Mouse (Mus musculus): Measurements from ENCODE around the gene Pdlim4. TPM values are rescaled to one million over a fixed set of nuclear protein-coding genes. Genes with fewer than 3 reads are reported as not detected.

The Pdlim4 gene
- total RNA-seq (2023), result 10 to 100 TPM; 19.3 to 28.6 TPM

DNA sequence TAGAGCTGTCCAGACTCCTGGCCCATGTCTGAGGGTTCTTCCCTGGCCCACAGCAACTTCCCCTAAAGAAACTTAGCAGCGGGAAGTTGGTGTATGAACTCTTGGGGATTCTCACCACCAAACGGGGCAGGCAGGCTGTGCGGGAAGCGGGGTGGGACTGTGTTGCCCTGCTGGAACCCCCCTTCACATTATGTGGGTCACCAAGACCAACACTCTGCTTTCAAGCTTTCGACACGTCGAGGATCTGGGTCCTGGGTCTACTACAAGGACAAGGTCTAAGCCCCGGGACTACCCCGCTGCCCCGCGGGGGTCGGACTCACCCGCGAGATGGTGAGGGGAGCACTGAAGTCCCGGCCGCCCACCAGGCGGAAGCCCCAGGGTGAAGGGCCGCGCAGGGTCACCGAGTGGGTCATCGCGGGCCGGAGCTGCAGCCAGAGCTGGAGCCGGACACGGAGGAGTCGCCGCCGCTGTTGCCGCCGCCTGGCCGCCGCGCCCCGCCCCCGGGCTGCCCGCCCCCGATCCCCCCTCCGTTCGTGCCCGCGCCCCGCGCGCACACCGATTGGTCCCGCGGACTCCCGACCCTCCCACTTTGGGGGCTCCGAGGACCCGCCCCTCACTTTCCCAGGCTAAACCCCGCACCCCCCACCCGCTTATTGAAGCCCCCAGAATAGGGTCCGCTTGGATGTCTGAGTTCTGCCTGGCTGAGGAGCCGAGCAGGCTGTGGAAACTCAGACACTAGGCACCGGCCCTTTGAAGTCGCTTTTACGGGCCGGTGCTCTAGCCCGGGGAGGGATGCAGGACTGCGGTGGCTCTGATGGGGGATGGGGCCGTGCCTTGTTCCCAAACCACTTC lies at the start of gene Pdlim4:
TSS of gene Pdlim4 (minus strand) at position 495 of the 852 bp plus-strand sequence.

DNA sequence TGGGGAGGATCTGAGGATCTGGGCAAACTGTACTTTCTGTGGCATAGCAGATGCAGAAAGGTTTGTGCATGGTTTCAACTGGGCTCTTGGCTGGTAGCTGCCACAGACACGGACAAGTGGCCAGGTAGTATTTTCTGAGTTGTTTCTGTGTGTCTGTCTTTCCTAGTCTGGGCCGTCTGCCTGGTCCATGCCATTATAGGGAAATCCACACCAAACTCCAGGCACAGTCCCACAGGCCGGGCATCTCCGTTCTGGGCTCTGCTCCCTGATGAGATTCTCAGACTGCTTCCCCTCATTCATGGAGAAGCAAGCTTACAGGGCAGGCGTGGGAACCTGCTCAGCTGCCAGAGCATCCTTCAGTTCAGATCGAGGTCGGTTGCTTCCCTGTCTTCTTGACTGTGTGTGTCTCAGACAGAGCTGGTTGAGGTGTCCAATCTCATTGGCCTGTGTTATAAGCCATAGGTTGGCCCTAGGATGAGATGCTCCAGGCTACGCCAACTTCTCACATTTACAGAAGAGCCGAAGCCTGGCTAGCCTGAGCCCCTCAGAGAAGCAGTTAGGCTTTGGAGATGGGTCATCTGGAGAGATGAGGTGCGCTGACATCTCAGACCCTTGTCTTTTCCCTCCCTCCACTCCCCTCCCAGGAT lies 31.4 kb upstream of the Pdlim4 start, which contains the start of gene P4ha2:
TSS of gene P4ha2 (plus strand) at position 51 of the 647 bp plus-strand sequence.

DNA sequence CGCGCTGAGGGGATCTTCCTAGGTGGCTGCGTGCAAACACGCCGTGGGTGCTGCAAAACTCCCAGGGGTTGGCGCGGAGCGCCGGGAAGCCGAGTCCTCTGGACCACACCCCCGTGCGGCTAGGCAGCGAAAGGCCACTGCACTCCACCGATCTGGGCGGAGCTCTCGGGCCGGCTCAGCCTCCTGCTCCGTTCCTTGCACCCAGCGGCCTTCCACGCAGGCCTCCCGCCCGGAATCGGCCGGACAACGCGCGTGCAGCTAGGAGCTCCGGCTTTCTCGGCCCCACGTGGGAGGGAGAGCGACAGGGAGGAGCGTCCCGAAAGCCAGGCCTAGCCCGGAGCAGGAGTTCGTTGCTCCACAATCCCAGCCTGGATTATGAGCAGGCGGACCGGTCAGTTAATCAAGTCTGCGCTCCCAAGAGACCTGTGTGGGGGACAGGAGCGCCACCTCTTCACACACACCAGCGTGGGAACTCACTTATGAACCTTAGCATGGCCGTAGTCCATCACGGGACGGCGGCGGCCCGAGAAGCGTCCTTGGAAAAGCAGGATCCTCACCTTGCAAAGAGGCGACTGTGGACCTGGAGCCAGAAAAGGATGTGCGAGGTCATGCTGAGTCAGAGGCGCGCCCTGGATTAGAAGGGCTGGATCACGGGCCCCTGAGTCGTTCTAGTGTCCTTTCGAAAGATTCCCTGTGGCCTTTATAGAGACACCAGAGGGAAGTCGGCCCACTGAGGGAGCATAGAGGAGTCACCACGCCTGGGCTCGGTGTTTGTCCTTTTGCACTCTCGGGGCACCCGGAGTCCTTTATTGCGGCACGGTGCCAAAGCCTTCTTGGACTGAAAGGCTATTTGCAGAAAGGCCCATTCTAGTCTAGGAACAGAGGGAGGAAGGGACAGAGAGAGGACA lies 40.5 kb downstream of the Pdlim4 start, which contains the start of gene Slc22a4:
TSS of gene Slc22a4 (minus strand) at position 47 of the 908 bp plus-strand sequence.

Other genes with a start within 250 kb of the Pdlim4 start
- gene Gm12216, start 209.8 kb downstream of the Pdlim4 start, total RNA-seq (2023), result 10 to 100 TPM; 31.9 to 33.1 TPM
- 10 to 100 TPM; 15.3 to 19.2 TPM for gene Slc22a5, start 177.4 kb downstream of the Pdlim4 start, total RNA-seq (2023)
- gene Slc22a21, start 88.7 kb downstream of the Pdlim4 start, total RNA-seq (2023), result 1 to 10 TPM; 1.3 to 1.4 TPM
- under 1 TPM; 0.61 to 0.92 TPM for gene Slc22a4, start 40.9 kb downstream of the Pdlim4 start, total RNA-seq (2023)
- 1 to 10 TPM; 2.6 to 3.3 TPM for gene P4ha2, start 31.1 kb upstream of the Pdlim4 start, total RNA-seq (2023)
- 1 to 10 TPM; 1.3 to 6.1 TPM for gene Csf2, start 180.7 kb upstream of the Pdlim4 start, total RNA-seq (2023)
- gene Il3, start 198.3 kb upstream of the Pdlim4 start, total RNA-seq (2023), result not detected
- 1 to 10 TPM in 1 of 2 experiments, not detected in 1; 1.5 TPM for gene Acsl6, start 234.8 kb upstream of the Pdlim4 start, total RNA-seq (2023)

Data from T-cell, adult 66 days (primary cell).